Mouse (Mus musculus): ENCODE data around the gene Frrs1l. TPM values are rescaled to one million over a fixed set of nuclear protein-coding genes. Genes with fewer than 3 reads are reported as not detected.

The Frrs1l gene
- polyA plus RNA-seq, 1 experiment from 2014 or later: not detected

- 20% methylated on average over 9 of the region's 9 CpGs for WGBS (ENCODE audit: missing documents)
- Histone ChIP-seq H3K4me3 (ENCODE audit: inconsistent target) (no peak overlapping the region), H3K36me3 (ENCODE audit: inconsistent target) (no peaks in the 10 kb centered on the region), H3K27ac (no peak overlapping the region), H3K79me2 (ENCODE audit: inconsistent target) (no peaks in the 10 kb centered on the region)
These were observed 17.5 kb upstream of the Frrs1l start for GRCm38 (mm10) chr4:57007717-57008116.

GRCm38 (mm10) chr4:57005011-57005410, 14.8 kb upstream of the Frrs1l start:
- no peaks in the 10 kb centered on the region for H3K36me3 ChIP-seq (ENCODE audit: inconsistent target)
- no peak overlapping the region for H3K27ac ChIP-seq
- H3K79me2 ChIP-seq (ENCODE audit: inconsistent target): no peaks in the 10 kb centered on the region
- 85% methylated on average over 8 of the region's 8 CpGs for WGBS (ENCODE audit: missing documents)
- no peak overlapping the region for H3K4me3 ChIP-seq (ENCODE audit: inconsistent target)

DNA sequence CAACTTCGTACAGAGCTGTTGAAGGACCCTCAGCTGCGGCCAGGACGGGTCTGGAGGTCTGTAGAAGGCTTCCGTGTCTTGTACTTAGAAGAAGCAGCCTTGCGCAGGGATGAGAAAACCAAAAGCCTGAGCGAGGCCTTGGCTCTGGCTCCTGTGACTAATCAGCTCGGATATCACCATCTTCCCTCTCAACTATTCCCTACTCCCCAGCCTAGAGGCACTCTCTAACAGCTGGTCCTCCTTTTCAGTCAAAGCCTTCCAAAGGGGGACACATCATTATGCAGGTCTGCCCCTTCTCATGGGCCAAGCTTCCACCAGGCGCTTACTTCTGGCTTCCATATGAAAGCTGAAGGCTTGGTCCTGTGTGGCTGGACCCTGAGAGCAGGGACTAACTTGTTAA, 13.7 kb upstream of the Frrs1l start:
- no peak overlapping the region for H3K27ac ChIP-seq
- no peaks in the 10 kb centered on the region for H3K79me2 ChIP-seq (ENCODE audit: inconsistent target)
- H3K4me3 ChIP-seq (ENCODE audit: inconsistent target): no peak overlapping the region
- H3K36me3 ChIP-seq (ENCODE audit: inconsistent target): no peaks in the 10 kb centered on the region
- 93% methylated on average over 8 of the region's 8 CpGs for WGBS (ENCODE audit: missing documents)

- Histone ChIP-seq H3K4me3 (ENCODE audit: inconsistent target) (no peak overlapping the region), H3K27ac (no peak overlapping the region), H3K36me3 (ENCODE audit: inconsistent target) (no peaks in the 10 kb centered on the region), H3K79me2 (ENCODE audit: inconsistent target) (no peaks in the 10 kb centered on the region)
- 78% methylated on average over 3 of the region's 3 CpGs for WGBS (ENCODE audit: missing documents)
These were observed 12.6 kb upstream of the Frrs1l start for GRCm38 (mm10) chr4:57002751-57003150.

DNA sequence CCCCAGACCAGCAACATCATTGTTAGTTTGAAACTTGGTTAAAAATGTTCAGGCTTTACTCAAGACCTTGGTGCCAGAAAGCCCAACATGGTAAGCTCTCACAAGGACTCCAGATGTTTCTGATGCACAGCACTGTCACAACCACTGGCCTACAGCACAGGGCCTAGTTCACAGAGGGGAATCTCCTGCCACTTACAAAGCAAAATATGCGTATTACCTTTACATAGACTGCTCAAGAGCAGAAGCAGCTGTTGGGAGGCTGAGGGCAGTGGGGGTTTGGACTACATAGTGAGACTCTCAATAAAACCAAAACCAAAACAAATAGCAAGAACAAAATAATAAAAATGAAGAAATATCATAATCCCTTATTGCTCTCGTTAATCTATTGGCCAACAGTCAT, 11.2 kb upstream of the Frrs1l start:
- no peaks in the 10 kb centered on the region for H3K36me3 ChIP-seq (ENCODE audit: inconsistent target)
- no peak overlapping the region for H3K27ac ChIP-seq
- H3K79me2 ChIP-seq (ENCODE audit: inconsistent target): no peaks in the 10 kb centered on the region
- no peak overlapping the region for H3K4me3 ChIP-seq (ENCODE audit: inconsistent target)
- 96% methylated on average over 2 of the region's 2 CpGs for WGBS (ENCODE audit: missing documents)

DNA sequence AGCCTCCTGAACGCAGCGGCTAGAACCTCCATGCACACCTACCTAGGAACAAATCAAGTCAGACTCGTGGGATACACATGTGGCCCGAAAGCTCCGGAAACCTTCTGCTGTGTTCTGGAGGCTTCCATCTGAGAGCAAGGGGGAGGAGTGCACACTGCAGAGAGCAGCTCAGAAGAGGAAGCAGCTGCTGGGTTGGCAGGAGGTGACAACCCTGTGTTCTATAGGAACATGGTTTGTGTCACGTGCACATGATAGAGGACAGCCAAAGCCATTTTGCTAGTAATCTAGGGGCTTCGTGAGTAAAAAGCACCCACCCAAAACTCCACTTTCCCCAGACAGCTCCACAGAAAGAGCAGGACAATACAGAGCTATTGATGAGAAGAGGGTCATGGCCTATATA, 3.1 kb upstream of the Frrs1l start:
- Histone ChIP-seq H3K79me2 (ENCODE audit: inconsistent target) (no peaks in the 10 kb centered on the region), H3K4me3 (ENCODE audit: inconsistent target) (no peak overlapping the region), H3K27ac (no peak overlapping the region), H3K36me3 (ENCODE audit: inconsistent target) (no peaks in the 10 kb centered on the region)
- WGBS (ENCODE audit: missing documents): under 1% methylated on average over 7 of the region's 7 CpGs

GRCm38 (mm10) chr4:56991951-56992350, 1.8 kb upstream of the Frrs1l start:
- 91% methylated on average over 2 of the region's 2 CpGs for WGBS (ENCODE audit: missing documents)
- Histone ChIP-seq H3K27ac (no peak overlapping the region), H3K79me2 (ENCODE audit: inconsistent target) (no peaks in the 10 kb centered on the region), H3K4me3 (ENCODE audit: inconsistent target) (no peak overlapping the region), H3K36me3 (ENCODE audit: inconsistent target) (no peaks in the 10 kb centered on the region)

DNA sequence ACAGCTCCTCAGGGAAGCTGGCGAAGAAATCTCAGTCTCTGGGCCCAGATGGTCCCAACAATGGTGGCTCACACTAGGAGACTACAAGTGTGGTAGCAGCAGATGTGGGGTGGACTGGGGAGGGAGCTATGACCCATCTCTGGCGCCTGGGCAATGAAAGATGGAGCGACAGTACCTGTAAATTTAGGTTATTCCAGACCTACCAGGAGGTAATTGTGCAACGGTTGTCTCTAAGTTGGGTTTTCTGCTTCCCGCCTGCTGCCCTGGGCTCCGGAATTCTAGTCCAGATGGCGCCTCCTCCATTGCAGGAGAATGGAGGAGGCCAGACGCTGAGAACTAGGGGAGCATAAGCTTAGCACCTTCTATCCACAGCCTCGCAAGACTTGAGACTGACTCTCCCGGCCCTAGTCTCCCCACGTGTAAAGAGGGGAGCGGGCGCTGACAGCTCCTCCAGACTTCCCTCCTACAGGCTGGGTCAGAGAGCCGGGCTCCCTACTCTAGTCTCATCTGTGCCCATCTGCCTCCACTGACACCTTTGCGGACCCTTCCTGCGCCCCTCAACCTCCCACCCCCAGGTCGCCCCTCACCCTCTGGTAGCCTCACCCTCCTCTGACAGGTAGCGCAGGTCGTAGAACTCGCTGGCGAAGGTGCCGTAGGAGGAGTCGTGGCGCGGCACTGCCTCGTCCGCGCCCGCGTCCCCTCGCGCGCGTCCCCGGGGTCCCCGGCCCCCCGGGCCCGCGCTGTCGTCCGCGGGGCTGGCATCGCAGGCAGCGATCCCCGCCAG, 568 bp downstream of the Frrs1l start:
- 19% methylated on average over 45 of the region's 45 CpGs for WGBS (ENCODE audit: missing documents)
- Histone ChIP-seq H3K4me3 (ENCODE audit: inconsistent target) (no peak overlapping the region), H3K27ac (no peak overlapping the region), H3K79me2 (ENCODE audit: inconsistent target) (no peaks in the 10 kb centered on the region), H3K36me3 (ENCODE audit: inconsistent target) (no peaks in the 10 kb centered on the region)

DNA sequence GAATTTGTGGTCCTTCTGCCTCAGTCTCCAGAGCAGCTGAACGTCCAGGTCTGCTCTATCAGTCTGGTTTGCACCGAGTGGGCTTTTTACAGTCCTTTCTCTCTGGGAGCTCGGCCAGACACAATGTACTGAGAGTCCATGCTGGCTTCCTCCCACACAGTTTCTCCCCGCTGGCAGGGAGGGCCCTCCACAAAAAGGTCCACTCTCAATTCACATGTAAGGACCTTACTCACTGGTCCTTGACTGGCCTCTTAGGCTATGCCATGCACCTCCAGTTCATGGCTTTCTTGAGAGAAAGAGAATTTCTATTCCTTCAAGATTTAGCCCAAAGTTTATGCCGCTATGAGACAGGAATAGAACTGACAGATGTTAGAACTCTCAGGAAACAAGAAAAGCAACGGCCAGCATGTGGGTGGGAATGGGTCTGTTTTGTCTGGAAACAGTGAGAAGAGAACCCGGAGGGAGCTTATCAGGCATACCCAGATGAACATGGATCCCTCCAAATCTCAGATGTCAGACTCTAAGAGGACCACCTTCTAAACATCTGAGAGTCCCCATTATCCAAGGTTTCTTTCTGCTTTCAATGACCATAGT, 24.5 kb downstream of the Frrs1l start:
- 40% methylated on average over 7 of the region's 7 CpGs for WGBS (ENCODE audit: missing documents)
- no peak overlapping the region for H3K27ac ChIP-seq

DNA sequence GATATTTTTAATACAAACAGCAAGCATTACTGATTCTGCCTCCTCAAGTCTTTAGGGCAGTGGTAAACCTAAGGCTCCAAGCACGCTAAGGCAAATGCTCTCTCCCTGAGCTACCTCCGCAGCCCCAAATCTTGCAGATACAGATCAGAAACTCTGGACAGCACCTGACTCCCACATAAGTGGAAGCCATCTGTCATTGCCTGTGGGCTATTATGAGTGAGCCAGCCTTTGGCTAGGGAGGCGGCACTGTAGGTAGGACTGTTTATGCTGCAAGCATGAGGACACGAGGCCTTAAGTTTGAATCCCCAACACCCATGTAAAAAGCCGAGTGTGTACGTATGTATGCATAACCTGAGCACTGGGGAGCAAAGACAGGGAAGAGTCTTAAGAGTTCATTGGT, 26.5 kb downstream of the Frrs1l start:
- no peaks in the 10 kb centered on the region for H3K36me3 ChIP-seq (ENCODE audit: inconsistent target)
- WGBS (ENCODE audit: missing documents): 95% methylated on average over 6 of the region's 6 CpGs
- H3K4me3 ChIP-seq (ENCODE audit: inconsistent target): no peak overlapping the region
- H3K27ac ChIP-seq: no peak overlapping the region
- H3K79me2 ChIP-seq (ENCODE audit: inconsistent target): no peaks in the 10 kb centered on the region

More for the DNA sequence above, 24.5 kb downstream of the Frrs1l start:
- Histone ChIP-seq H3K36me3 (ENCODE audit: inconsistent target) (no peaks in the 10 kb centered on the region), H3K4me3 (ENCODE audit: inconsistent target) (no peak overlapping the region), H3K79me2 (ENCODE audit: inconsistent target) (no peaks in the 10 kb centered on the region)

DNA sequence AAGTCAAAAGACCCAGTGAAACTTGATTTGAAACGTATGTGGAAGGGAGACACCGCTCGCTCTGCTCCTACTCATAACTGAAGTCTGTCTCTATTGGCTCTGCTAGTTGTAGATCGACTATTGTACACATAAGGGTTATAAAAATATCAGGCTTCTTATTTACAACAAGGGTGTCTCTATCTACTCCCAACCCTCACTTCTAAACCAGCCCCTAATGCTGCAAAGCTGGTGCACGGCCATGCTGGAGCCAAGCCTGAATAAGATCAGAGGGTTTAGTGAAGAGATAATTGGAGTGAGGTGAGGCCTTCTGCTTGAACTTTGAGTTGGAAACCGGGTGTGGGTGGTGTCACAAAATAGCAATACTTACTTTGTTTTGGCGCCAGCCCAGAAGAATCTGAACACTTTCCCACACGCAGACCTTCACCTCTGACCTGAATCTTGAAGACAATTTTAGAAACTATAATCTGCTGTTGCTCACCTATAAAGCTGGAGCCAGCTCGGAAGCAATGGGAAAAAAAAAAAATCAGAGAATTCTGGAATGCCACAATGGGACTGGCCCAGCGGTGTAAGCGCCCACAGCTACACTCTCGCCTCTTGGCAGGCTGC, 28.8 kb downstream of the Frrs1l start:
- Histone ChIP-seq H3K36me3 (ENCODE audit: inconsistent target) (no peaks in the 10 kb centered on the region), H3K79me2 (ENCODE audit: inconsistent target) (no peaks in the 10 kb centered on the region), H3K4me3 (ENCODE audit: inconsistent target) (no peak overlapping the region), H3K27ac (no peak overlapping the region)
- 93% methylated on average over 12 of the region's 12 CpGs for WGBS (ENCODE audit: missing documents)

DNA sequence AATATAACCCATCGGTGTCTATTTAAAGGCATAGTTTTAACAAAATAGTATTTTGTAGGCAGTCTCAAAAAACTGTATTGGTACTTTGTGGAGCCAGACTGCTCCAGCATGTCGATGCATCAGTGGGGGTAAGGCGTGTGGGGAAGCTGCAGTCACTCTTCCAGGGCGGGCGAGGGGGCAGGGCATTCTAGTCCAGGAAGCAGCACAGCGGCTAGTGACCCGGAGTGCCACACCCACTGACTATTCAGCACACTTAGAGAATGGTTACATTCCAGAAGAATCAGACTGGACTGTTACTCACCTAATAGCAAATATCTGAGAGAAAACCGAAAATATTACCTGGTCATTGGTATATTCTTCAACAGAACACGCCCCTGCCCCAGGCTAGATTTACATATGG, 32.7 kb downstream of the Frrs1l start:
- Histone ChIP-seq H3K27ac (no peak overlapping the region), H3K79me2 (ENCODE audit: inconsistent target) (no peaks in the 10 kb centered on the region), H3K4me3 (ENCODE audit: inconsistent target) (no peak overlapping the region), H3K36me3 (ENCODE audit: inconsistent target) (no peaks in the 10 kb centered on the region)
- 36% methylated on average over 9 of the region's 9 CpGs for WGBS (ENCODE audit: missing documents)

- Histone ChIP-seq H3K79me2 (ENCODE audit: inconsistent target) (no peaks in the 10 kb centered on the region), H3K4me3 (ENCODE audit: inconsistent target) (no peak overlapping the region), H3K36me3 (ENCODE audit: inconsistent target) (no peaks in the 10 kb centered on the region), H3K27ac (no peak overlapping the region)
- 81% methylated on average over 5 of the region's 6 CpGs for WGBS (ENCODE audit: missing documents)
These were observed 37.0 kb downstream of the Frrs1l start for GRCm38 (mm10) chr4:56953235-56953634.

DNA sequence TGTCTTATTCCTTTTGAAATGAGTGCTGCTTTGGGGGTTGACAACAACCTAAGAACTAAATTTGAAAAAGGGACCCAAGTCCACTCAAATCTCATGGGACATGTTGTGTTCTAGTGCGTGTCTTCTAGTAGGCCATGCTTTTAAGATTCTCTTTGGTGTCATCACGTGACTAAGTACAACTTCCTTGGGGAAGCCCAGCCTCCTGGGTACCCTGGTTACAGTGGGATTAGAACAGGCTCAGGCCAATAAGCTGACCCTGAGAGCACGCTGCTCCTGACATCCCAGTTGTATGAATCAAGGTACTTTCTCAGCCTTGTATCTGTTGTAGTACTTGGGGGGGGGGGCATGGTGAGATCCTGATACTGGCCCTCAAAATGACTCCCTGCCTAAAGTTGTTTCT, 38.5 kb downstream of the Frrs1l start:
- H3K36me3 ChIP-seq (ENCODE audit: inconsistent target): no peaks in the 10 kb centered on the region
- H3K79me2 ChIP-seq (ENCODE audit: inconsistent target): no peaks in the 10 kb centered on the region
- no peak overlapping the region for H3K4me3 ChIP-seq (ENCODE audit: inconsistent target)
- H3K27ac ChIP-seq: no peak overlapping the region
- 95% methylated on average over 3 of the region's 3 CpGs for WGBS (ENCODE audit: missing documents)

DNA sequence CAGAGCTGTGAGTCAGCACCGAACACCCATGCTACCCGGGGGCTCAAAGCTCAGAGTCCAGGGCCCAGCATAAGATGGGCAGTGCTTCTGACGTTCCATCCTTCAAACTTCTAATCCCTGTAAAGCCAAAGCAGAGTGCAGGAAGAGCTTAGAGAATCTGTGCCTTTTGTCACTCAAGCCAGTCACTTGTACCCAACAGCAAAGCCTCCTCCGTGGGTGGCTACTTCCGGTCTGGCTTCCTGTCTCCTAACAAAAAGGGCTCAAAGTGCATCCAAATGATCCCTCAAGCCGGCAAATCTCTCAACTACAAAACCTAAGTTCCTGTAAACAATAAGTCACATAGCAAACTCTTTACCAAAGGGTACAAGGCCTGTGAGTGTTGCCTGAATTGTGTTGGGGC, 40.7 kb downstream of the Frrs1l start:
- H3K4me3 ChIP-seq (ENCODE audit: inconsistent target): no peak overlapping the region
- no peak overlapping the region for H3K27ac ChIP-seq
- peaks cover 19% of the 10 kb centered on the region for H3K79me2 ChIP-seq (ENCODE audit: inconsistent target)
- WGBS (ENCODE audit: missing documents): 39% methylated on average over 6 of the region's 6 CpGs
- no peaks in the 10 kb centered on the region for H3K36me3 ChIP-seq (ENCODE audit: inconsistent target)

Data from macrophage (primary cell).